Mouse (Mus musculus): ENCODE data around the gene Mecom. TPM values are rescaled to one million over a fixed set of nuclear protein-coding genes. Genes with fewer than 3 reads are reported as not detected.

Mecom gene
- total and polyA plus RNA-seq, 3 experiments = not detected

- H3K4me2 ChIP-seq (ENCODE audit: insufficient read depth, low read depth, poor library complexity, severe bottlenecking) = no peak overlapping the region
- in situ Hi-C loops (cut with MboI; ENCODE audit: low pct_ligation_motif_present, low pct_unique_long_range_greater_than_20kb, low sequenced_read_pairs) = no loop called here
- dilution Hi-C loops (cut with MboI; ENCODE audit: extremely low pct_ligation_motif_present, extremely low pct_unique_long_range_greater_than_20kb, low sequenced_read_pairs) = no loop called here
- no peaks in the 10 kb centered on the region for H3K79me2 ChIP-seq (replicated peaks; ENCODE audit: control insufficient read depth, extremely low read depth, insufficient read depth, poor library complexity, severe bottlenecking)
- no peaks in the 10 kb centered on the region for H3K9me3 ChIP-seq (replicated peaks; ENCODE audit: low read length)
- DNase-seq (ENCODE audit: extremely low read depth) = no peak
- H3K27me3 ChIP-seq (replicated peaks) = no peaks in the 10 kb centered on the region
- no peaks in the 10 kb centered on the region for H3K4me1 ChIP-seq (ENCODE audit: control insufficient read depth in 1 of 2, insufficient read depth in 2 of 2)
- no peak overlapping the region for H3K9ac ChIP-seq (ENCODE audit: insufficient read depth, low read depth)
- H3K36me3 ChIP-seq (replicated peaks in 1 of 2; ENCODE audit: control insufficient read depth in 1 of 2, insufficient read depth in 1 of 2, low read length in 1 of 2) = no peaks in the 10 kb centered on the region
- H3K27ac ChIP-seq (ENCODE audit: insufficient read depth, low read depth) = no peak overlapping the region
- H3K4me3 ChIP-seq (replicated peaks in 1 of 3; ENCODE audit: low read depth in 2 of 3, low read length in 2 of 3, poor library complexity in 1 of 3) = no peak overlapping the region
- TF ChIP-seq UBTF (IDR thresholded peaks at IDR 0.05; ENCODE audit: low read depth, low read length) = no peak
- no peak for TF ChIP-seq NRF1 (IDR thresholded peaks at IDR 0.05; ENCODE audit: low read depth, low read length)
- no peak for TF ChIP-seq E2F4 (IDR thresholded peaks at IDR 0.05; ENCODE audit: insufficient replicate concordance, low read depth, low read length)
- no peak for TF ChIP-seq CHD1 (IDR thresholded peaks at IDR 0.05; ENCODE audit: low read depth, low read length)
- TF ChIP-seq MAFK (IDR thresholded peaks at IDR 0.05; ENCODE audit: insufficient replicate concordance, low read length) = no peak
- TF ChIP-seq MYC (IDR thresholded peaks at IDR 0.05; ENCODE audit: low read depth, low read length) = no peak
- no peak for TF ChIP-seq JUN (IDR thresholded peaks at IDR 0.05; ENCODE audit: insufficient read depth, low read depth, low read length)
- TF ChIP-seq ZMIZ1 (IDR thresholded peaks at IDR 0.05; ENCODE audit: low read depth, low read length) = no peak
- no peak for TF ChIP-seq HCFC1 (IDR thresholded peaks at IDR 0.05; ENCODE audit: low read depth, low read length)
- TF ChIP-seq PAX5 (IDR thresholded peaks at IDR 0.05; ENCODE audit: low read length) = no peak
- no peak for TF ChIP-seq CTCF (conservative IDR thresholded peaks at IDR 0.05 in 1 of 2, IDR thresholded peaks at IDR 0.05 in 1 of 2; ENCODE audit: low read depth in 2 of 2, low read length in 2 of 2)
- TF ChIP-seq KAT2A (IDR thresholded peaks at IDR 0.05; ENCODE audit: insufficient replicate concordance, low read length) = no peak
- TF ChIP-seq RAD21 (IDR thresholded peaks at IDR 0.05; ENCODE audit: low read depth, low read length) = no peak
- no peak for TF ChIP-seq CHD2 (IDR thresholded peaks at IDR 0.05; ENCODE audit: low read length)
- no peak for TF ChIP-seq ZKSCAN1 (IDR thresholded peaks at IDR 0.05; ENCODE audit: borderline replicate concordance, low read depth, low read length)
- no peak for TF ChIP-seq SIN3A (IDR thresholded peaks at IDR 0.05; ENCODE audit: low read length)
These were observed 408.1 kb downstream of the Mecom start for GRCm38 (mm10) chr3:30139678-30140077.

- in situ Hi-C loops (cut with MboI; ENCODE audit: low pct_ligation_motif_present, low pct_unique_long_range_greater_than_20kb, low sequenced_read_pairs) (no loop called here), dilution Hi-C loops (cut with MboI; ENCODE audit: extremely low pct_ligation_motif_present, extremely low pct_unique_long_range_greater_than_20kb, low sequenced_read_pairs) (no loop called here)
These were observed 409.2 kb downstream of the Mecom start for GRCm38 (mm10) chr3:30138588-30138987.

More at GRCm38 (mm10) chr3:30138588-30138987, 409.2 kb downstream of the Mecom start:
- Histone ChIP-seq H3K9me3 (replicated peaks; ENCODE audit: low read length) (no peaks in the 10 kb centered on the region), H3K27ac (ENCODE audit: insufficient read depth, low read depth) (no peak overlapping the region), H3K27me3 (replicated peaks) (no peaks in the 10 kb centered on the region), H3K79me2 (replicated peaks; ENCODE audit: control insufficient read depth, extremely low read depth, insufficient read depth, poor library complexity, severe bottlenecking) (no peaks in the 10 kb centered on the region), H3K4me1 (ENCODE audit: control insufficient read depth in 1 of 2, insufficient read depth in 2 of 2) (no peaks in the 10 kb centered on the region), H3K4me2 (ENCODE audit: insufficient read depth, low read depth, poor library complexity, severe bottlenecking) (no peak overlapping the region), H3K4me3 (replicated peaks in 1 of 3; ENCODE audit: low read depth in 2 of 3, low read length in 2 of 3, poor library complexity in 1 of 3) (no peak overlapping the region), H3K36me3 (replicated peaks in 1 of 2; ENCODE audit: control insufficient read depth in 1 of 2, insufficient read depth in 1 of 2, low read length in 1 of 2) (no peaks in the 10 kb centered on the region), H3K9ac (ENCODE audit: insufficient read depth, low read depth) (no peak overlapping the region)
- no peak for TF ChIP-seq UBTF (IDR thresholded peaks at IDR 0.05; ENCODE audit: low read depth, low read length)
- TF ChIP-seq RAD21 (IDR thresholded peaks at IDR 0.05; ENCODE audit: low read depth, low read length) = no peak
- no peak for TF ChIP-seq ETS1 (conservative IDR thresholded peaks at IDR 0.05; ENCODE audit: low read depth, low read length)
- no peak for TF ChIP-seq E2F4 (IDR thresholded peaks at IDR 0.05; ENCODE audit: insufficient replicate concordance, low read depth, low read length)
- no peak for TF ChIP-seq MEF2A (IDR thresholded peaks at IDR 0.05; ENCODE audit: borderline replicate concordance, low read depth, low read length)
- no peak for TF ChIP-seq EP300 (IDR thresholded peaks at IDR 0.05; ENCODE audit: low read length)
- no peak for TF ChIP-seq SMC3 (IDR thresholded peaks at IDR 0.05; ENCODE audit: low read depth, low read length)
- no peak for TF ChIP-seq CTCF (conservative IDR thresholded peaks at IDR 0.05 in 1 of 2, IDR thresholded peaks at IDR 0.05 in 1 of 2; ENCODE audit: low read depth in 2 of 2, low read length in 2 of 2)
- no peak for TF ChIP-seq TBP (conservative IDR thresholded peaks at IDR 0.05; ENCODE audit: low read depth, low read length)
- no peak for TF ChIP-seq NRF1 (IDR thresholded peaks at IDR 0.05; ENCODE audit: low read depth, low read length)
- TF ChIP-seq CHD1 (IDR thresholded peaks at IDR 0.05; ENCODE audit: low read depth, low read length) = no peak
- TF ChIP-seq USF2 (conservative IDR thresholded peaks at IDR 0.05; ENCODE audit: low read depth, low read length) = no peak
- TF ChIP-seq IRF4 (IDR thresholded peaks at IDR 0.05; ENCODE audit: low read depth, low read length) = no peak
- TF ChIP-seq POLR2A (IDR thresholded peaks at IDR 0.05; ENCODE audit: low read depth, low read length) = no peak
- no peak for TF ChIP-seq RCOR1 (conservative IDR thresholded peaks at IDR 0.05; ENCODE audit: low read depth, low read length)
- no peak for TF ChIP-seq ZC3H11A (IDR thresholded peaks at IDR 0.05; ENCODE audit: low read depth, low read length)
- no peak for TF ChIP-seq ELF1 (IDR thresholded peaks at IDR 0.05; ENCODE audit: low read depth, low read length)
- no peak for DNase-seq (ENCODE audit: extremely low read depth)

All from CH12.LX (cell line).